Mouse (Mus musculus) cerebellum, adult 11 months (tissue): ENCODE results near the gene Ppp1r9a.

Source experiments
- DNase-seq: peaks from one replicate; pipeline ENCODE4 v3.0.0; 2022

The Ppp1r9a gene

GRCm38 (mm10) chr6:5074736-5075135 lies 172.0 kb downstream of the Ppp1r9a start:
- DNase-seq = no peak

GRCm38 (mm10) chr6:5075680-5076079 lies 173.0 kb downstream of the Ppp1r9a start:
- DNase-seq = no peak

- DNase-seq = no peak
These were observed 175.3 kb downstream of the Ppp1r9a start for GRCm38 (mm10) chr6:5078009-5078408.

- DNase-seq = no peak
These were observed 176.4 kb downstream of the Ppp1r9a start for GRCm38 (mm10) chr6:5079108-5079507.

GRCm38 (mm10) chr6:5080094-5080493 lies 177.4 kb downstream of the Ppp1r9a start:
- no peak for DNase-seq

GRCm38 (mm10) chr6:5080496-5080895 lies 177.8 kb downstream of the Ppp1r9a start:
- DNase-seq = no peak

- DNase-seq = no peak
These were observed 178.4 kb downstream of the Ppp1r9a start for GRCm38 (mm10) chr6:5081099-5081498.

- no peak for DNase-seq
These were observed 179.4 kb downstream of the Ppp1r9a start for GRCm38 (mm10) chr6:5082144-5082543.

GRCm38 (mm10) chr6:5082740-5083139 lies 180.0 kb downstream of the Ppp1r9a start:
- no peak for DNase-seq

- DNase-seq = no peak
These were observed 181.2 kb downstream of the Ppp1r9a start for GRCm38 (mm10) chr6:5083957-5084356.

GRCm38 (mm10) chr6:5091873-5092272 lies 189.2 kb downstream of the Ppp1r9a start:
- DNase-seq = no peak

GRCm38 (mm10) chr6:5092795-5093194 lies 190.1 kb downstream of the Ppp1r9a start:
- DNase-seq = no peak

- DNase-seq = no peak
These were observed 190.8 kb downstream of the Ppp1r9a start for GRCm38 (mm10) chr6:5093516-5093915.

- DNase-seq = no peak
These were observed 192.8 kb downstream of the Ppp1r9a start for GRCm38 (mm10) chr6:5095365-5095973.

- no peak for DNase-seq
These were observed 194.6 kb downstream of the Ppp1r9a start for GRCm38 (mm10) chr6:5097309-5097708.

GRCm38 (mm10) chr6:5099282-5099681 lies 196.6 kb downstream of the Ppp1r9a start:
- no peak for DNase-seq

- DNase-seq = no peak
These were observed 197.1 kb downstream of the Ppp1r9a start for GRCm38 (mm10) chr6:5099842-5100241.

- DNase-seq = no peak
These were observed 197.6 kb downstream of the Ppp1r9a start for GRCm38 (mm10) chr6:5100347-5100746.

GRCm38 (mm10) chr6:5102741-5103140 lies 200.0 kb downstream of the Ppp1r9a start:
- DNase-seq = no peak

- DNase-seq = no peak
These were observed 201.1 kb downstream of the Ppp1r9a start for GRCm38 (mm10) chr6:5103769-5104168.

- no peak for DNase-seq
These were observed 201.5 kb downstream of the Ppp1r9a start for GRCm38 (mm10) chr6:5104238-5104637.

GRCm38 (mm10) chr6:5108494-5108893 lies 205.8 kb downstream of the Ppp1r9a start:
- DNase-seq = no peak

- peak; percentile 85 for DNase-seq
These were observed 207.4 kb downstream of the Ppp1r9a start for GRCm38 (mm10) chr6:5109925-5110714.

GRCm38 (mm10) chr6:5110715-5111048 lies 208.0 kb downstream of the Ppp1r9a start:
- no peak for DNase-seq

- no peak for DNase-seq
These were observed 210.4 kb downstream of the Ppp1r9a start for GRCm38 (mm10) chr6:5113103-5113502.
